Mouse (Mus musculus) lung, embryonic 15.5 days (tissue): ENCODE data around the gene Tmem143. TPM values are rescaled to one million over a fixed set of nuclear protein-coding genes. Genes with fewer than 3 reads are reported as not detected.
A peak's percentile ranks its signal among the peaks of the same experiment; 100 is the strongest.

Experiments used
- ATAC-seq: fragments of 200-750 bp; cut with Nextera tagmentation; 2 replicates; pipeline ENCODE4 v1.8.0; 2017; ENCODE audit warnings: moderate number of reproducible peaks, borderline replicate concordance; ENCODE audit not compliant: low FRiP score, low TSS enrichment; ENCODE audit errors: extremely low read depth
- H3K27ac ChIP-seq: fragments of 300-500 bp; sonication (generic); 2 replicates; pipeline ENCODE4 v1.5.1; 2015; ENCODE audit warnings: moderate library complexity, mild to moderate bottlenecking, inconsistent platforms
- H3K27me3 ChIP-seq: fragments of 300-500 bp; sonication (generic); 2 replicates; pipeline ENCODE4 v1.6.1; 2015; ENCODE audit warnings: inconsistent platforms
- H3K36me3 ChIP-seq: fragments of 300-500 bp; sonication (generic); 2 replicates; pipeline ENCODE4 v1.6.1; 2015; ENCODE audit warnings: inconsistent platforms
- H3K4me1 ChIP-seq: fragments of 300-500 bp; sonication (generic); 2 replicates; pipeline ENCODE4 v1.6.1; 2015; ENCODE audit warnings: inconsistent platforms
- H3K4me2 ChIP-seq: fragments of 300-500 bp; sonication (generic); 2 replicates; pipeline ENCODE4 v1.6.1; 2015; ENCODE audit warnings: inconsistent platforms, mild to moderate bottlenecking, moderate library complexity
- H3K4me3 ChIP-seq: fragments of 300-500 bp; sonication (generic); 2 replicates; pipeline ENCODE4 v1.5.1; 2015; ENCODE audit warnings: mild to moderate bottlenecking, inconsistent platforms
- H3K9ac ChIP-seq: fragments of 300-500 bp; sonication (generic); 2 replicates; pipeline ENCODE4 v1.6.1; 2015; ENCODE audit warnings: inconsistent platforms
- H3K9me3 ChIP-seq: fragments of 300-500 bp; sonication (generic); 2 replicates; pipeline ENCODE4 v1.6.1; 2016; ENCODE audit warnings: inconsistent platforms
- WGBS: fragments of 180-500 bp; shearing (Covaris S2); methylation state at CpG from one replicate; pipeline ENCODE4 v1.1.7; 2015; 5-methylcytosine and 5-hydroxymethylcytosine counted together
- polyA plus RNA-seq: library from polyadenylated mRNA; unstranded; fragments of >200 nt; fragmentation: Nextera tagmentation; extraction: Ambion mirVana; gene quantifications from 2 replicates; pipeline ENCODE4 v1.2.1, GENCODE M21; 2015

Gene Tmem143
- polyA plus RNA-seq, 1 experiment from 2014 or later: 5.5 TPM

DNA sequence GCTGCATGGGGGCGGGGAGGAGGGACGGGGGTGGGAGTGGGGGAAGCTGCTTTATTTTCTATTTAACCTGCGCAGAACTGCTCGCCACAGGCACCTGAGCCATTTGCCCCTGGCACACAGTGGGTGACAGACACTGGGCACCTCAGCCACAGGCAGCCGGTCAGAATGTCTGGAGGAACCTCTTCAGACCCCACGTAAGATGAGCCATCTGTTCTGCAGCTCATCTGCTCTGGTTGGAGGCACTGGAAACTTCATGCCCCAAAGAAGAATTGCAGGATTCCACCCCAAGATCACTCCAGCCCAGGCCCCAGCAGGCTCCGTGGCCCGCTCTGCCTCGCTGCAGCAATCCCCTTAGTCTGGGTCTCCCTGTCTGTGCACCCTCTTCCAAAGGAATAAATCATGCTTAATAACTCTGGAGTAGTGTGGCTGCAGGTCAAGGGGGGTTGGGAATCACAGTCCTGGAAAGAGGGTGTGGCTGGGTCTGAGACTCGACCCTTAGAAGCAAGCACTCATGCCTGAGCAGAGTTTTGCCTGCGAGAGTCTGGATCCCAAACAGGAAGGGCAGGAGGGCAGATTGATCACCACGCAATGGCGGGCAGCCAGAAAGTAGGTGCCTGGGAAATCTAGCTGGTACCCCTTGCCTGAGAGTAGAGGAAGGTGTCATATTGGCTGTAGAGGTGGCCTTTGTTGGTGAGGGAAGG lies 20.4 kb downstream of the Tmem143 start:
- Histone ChIP-seq H3K36me3 (0 out of 2 replicates have a peak, but pooled peaks cover 3% of the 10 kb centered on the region), H3K9me3 (no peaks in the 10 kb centered on the region), H3K27ac (peak overlapping the region; percentile 86), H3K4me1 (peaks cover 49% of the 10 kb centered on the region), H3K4me2 (peak overlapping the region; percentile 56), H3K4me3 (peak overlapping the region; percentile 31), H3K9ac (peak overlapping the region; percentile 35), H3K27me3 (no peaks in the 10 kb centered on the region)
- WGBS: 10% methylated on average over 13 of the region's 13 CpGs
- ATAC-seq: peak; percentile 2; the same call in 1 of the 2 replicates

DNA sequence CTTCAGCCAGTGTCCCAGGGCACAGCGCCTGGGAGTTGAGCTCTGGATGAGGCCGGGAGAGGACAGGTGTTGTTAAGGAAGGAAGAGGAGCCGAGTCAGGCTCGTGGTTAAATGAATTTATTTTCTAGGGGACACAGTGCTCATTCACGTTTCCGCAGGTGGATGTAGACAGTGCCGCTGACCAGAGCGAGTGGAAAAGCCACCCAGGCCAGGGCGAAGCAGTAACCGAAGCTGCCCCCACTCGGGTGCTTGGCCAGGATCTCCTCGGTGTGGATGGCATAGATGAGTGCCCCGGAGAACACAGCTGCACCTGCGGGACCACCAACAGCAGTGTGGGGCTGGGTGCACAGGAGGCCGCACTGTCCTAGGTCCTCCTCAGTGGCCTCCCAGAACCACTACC lies 21.2 kb downstream of the Tmem143 start:
- H3K4me2 ChIP-seq: peak overlapping the region; percentile 56
- no peak for ATAC-seq
- peak overlapping the region; percentile 35; the same call in 1 of the 2 replicates for H3K9ac ChIP-seq
- H3K27me3 ChIP-seq: no peaks in the 10 kb centered on the region
- WGBS: 82% methylated on average over 15 of the region's 15 CpGs
- no peak overlapping the region for H3K4me3 ChIP-seq
- H3K4me1 ChIP-seq: peaks cover 56% of the 10 kb centered on the region
- 0 out of 2 replicates have a peak, but pooled peaks cover 3% of the 10 kb centered on the region for H3K36me3 ChIP-seq
- peak overlapping the region; percentile 86 for H3K27ac ChIP-seq
- H3K9me3 ChIP-seq: no peaks in the 10 kb centered on the region

DNA sequence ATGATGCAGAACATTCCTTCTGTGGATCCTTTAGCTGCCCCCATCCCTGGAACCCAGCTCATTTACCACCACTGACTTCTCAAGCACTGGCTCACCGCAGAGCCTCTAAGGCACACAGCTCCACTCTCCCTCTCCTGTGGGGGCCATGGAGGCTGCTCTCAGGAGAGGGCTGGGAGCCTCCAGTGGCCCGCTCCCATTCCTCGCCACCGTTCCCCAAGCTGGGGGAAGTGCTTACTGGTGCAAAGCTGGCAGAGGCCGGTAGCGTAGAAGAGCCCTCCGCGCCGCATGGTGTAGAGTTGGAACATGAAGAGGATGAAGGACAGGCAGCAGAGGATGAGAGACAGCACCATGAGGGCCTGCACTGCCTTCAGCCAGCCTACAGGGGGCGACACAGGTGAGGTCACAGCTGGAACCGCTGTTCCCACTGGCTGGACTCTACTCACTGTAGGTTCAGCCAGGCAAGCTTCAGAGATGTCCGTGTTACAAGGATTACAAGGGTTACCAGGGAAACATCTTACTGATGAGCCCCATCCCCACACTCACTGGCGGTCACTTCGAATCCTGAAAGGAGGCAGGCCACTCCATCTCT lies 22.4 kb downstream of the Tmem143 start:
- Histone ChIP-seq H3K9me3 (no peaks in the 10 kb centered on the region), H3K27me3 (no peaks in the 10 kb centered on the region), H3K9ac (no peak overlapping the region), H3K4me1 (peaks cover 61% of the 10 kb centered on the region), H3K4me2 (peak overlapping the region; percentile 65), H3K27ac (no peak overlapping the region), H3K36me3 (0 out of 2 replicates have a peak, but pooled peaks cover 3% of the 10 kb centered on the region), H3K4me3 (0 out of 2 replicates have a peak overlapping the region, but pooled peaks have one; percentile 48)
- ATAC-seq: no peak
- 66% methylated on average over 14 of the region's 14 CpGs for WGBS

DNA sequence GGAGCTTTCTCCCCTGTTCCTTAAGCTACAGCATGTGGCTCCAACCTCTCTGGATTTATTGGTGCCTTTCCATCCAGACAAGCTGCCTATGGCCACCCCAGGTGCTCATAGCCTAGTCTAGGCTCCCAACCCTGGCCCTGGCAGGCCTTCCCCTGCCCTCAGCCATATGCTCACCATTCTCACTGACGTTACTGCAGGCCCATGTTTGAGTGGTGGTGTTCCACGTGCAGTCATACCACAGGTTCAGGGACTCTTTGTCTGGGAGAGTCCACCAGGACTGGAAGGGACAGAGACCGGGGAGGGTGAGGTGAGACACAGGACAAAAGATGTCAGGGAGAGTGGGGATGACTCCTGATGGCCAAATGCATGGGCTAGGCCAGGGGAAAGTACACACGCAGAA lies 23.0 kb downstream of the Tmem143 start:
- 67% methylated on average over 4 of the region's 4 CpGs for WGBS
- Histone ChIP-seq H3K9ac (peak overlapping the region; percentile 58), H3K4me3 (peak overlapping the region; percentile 48), H3K4me1 (peaks cover 66% of the 10 kb centered on the region), H3K4me2 (peak overlapping the region; percentile 65), H3K36me3 (0 out of 2 replicates have a peak, but pooled peaks cover 3% of the 10 kb centered on the region), H3K27me3 (no peaks in the 10 kb centered on the region), H3K9me3 (no peaks in the 10 kb centered on the region), H3K27ac (0 out of 2 replicates have a peak overlapping the region, but pooled peaks have one; percentile 96)
- ATAC-seq: no peak

DNA sequence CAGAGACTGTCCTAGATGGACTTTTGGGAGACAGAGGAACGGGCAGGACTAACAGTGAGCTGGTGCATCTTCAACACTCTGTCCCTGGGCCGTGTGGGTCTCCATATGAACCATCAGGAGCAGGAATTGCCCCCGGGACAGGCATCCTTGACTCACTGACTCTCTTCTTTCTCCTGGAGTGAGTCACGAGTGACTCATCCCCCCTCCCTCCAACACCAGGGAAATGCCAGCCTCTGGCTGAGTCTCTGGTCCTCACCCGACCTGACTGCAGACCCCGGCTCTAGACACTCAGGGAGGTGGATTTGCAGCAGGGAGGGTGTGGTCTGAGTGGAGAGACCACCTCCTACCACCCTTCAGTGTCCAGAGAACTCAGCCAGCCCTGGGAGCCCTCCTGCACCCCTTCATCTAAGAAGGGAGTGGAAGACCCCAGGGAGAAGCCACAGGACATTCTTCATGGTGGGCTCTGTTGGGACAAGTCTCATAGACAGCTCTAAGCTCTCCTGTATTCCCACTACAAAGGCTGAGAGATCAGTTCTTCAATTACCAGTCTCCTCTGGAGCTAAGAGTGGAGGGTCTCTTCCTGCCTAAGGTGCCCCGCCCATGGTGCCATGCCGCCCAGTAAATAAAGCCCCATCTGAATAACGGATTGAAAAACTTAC lies 24.0 kb downstream of the Tmem143 start:
- ATAC-seq: no peak
- peaks cover 66% of the 10 kb centered on the region for H3K4me1 ChIP-seq
- peak overlapping the region; percentile 96 for H3K27ac ChIP-seq

DNA sequence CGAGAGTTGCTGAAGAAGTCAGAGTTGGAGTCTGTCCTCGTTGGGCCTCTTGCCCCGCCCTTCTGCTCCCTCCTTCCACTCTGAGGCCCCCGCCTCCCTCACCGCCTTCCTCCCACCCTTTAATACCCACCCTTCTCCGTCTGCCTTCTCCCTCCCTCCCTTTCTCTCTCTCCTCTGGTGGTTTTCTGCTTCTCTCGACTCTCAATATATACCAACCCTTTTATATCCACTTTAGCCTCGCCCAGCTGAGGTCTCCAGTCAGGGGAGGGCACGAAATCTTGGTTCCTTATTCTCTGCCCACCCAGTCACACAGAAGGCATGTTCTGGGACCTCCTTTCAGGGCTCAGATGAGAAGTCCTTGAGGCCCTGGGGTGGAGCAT lies 24.5 kb downstream of the Tmem143 start, which contains the start of gene Emp3:
TSS of gene Emp3 (minus strand) at position 163 of the 380 bp plus-strand sequence.
- Histone ChIP-seq H3K36me3 (0 out of 2 replicates have a peak, but pooled peaks cover 3% of the 10 kb centered on the region), H3K4me3 (peak within 1 kb of the TSS; percentile 48), H3K9ac (peak within 1 kb of the TSS; percentile 58), H3K4me1 (peaks cover 61% of the 10 kb centered on the region), H3K27ac (peak within 1 kb of the TSS; percentile 96), H3K27me3 (no peaks in the 10 kb centered on the region), H3K4me2 (peak within 1 kb of the TSS; percentile 65), H3K9me3 (no peaks in the 10 kb centered on the region)
- ATAC-seq: no peak
- WGBS: 9% methylated on average over 9 of the region's 9 CpGs

More for the DNA sequence above, 24.0 kb downstream of the Tmem143 start:
- H3K27me3 ChIP-seq: no peaks in the 10 kb centered on the region
- H3K36me3 ChIP-seq: 0 out of 2 replicates have a peak, but pooled peaks cover 3% of the 10 kb centered on the region
- H3K9ac ChIP-seq: peak overlapping the region; percentile 58
- H3K9me3 ChIP-seq: no peaks in the 10 kb centered on the region
- H3K4me2 ChIP-seq: peak overlapping the region; percentile 65
- WGBS: 19% methylated on average over 9 of the region's 9 CpGs
- H3K4me3 ChIP-seq: peak overlapping the region; percentile 48

DNA sequence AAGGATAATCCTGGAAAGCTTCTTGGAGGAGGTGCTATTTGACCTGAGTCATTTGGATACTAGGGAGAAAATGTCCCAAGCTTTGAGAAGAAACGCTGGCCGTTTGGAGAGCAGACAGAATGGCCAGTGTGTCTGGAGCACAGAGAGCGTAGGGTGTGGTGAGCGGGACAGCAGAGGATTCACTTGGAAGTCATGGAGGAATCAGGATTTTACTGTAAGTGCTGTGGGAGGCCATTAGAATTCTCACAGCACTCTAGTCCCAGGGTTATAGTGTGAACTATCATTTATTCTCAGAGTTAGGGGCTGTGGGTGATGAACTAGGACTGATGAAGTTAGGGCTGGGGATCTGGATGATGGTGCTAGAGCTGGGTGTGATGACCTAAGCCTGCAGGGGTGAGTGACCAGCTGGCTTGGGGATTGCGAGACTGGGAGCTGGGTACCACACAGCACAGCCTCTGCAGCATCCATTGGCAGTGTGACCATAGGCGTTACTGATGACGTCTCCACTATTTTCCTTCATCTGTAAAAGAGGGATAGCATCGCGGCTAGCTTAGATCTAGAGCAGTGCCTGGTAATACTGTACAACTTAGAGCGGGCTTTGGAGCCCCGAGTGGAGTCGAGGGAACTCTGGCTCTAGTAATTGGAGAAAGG lies 25.3 kb downstream of the Tmem143 start:
- WGBS: 75% methylated on average over 12 of the region's 12 CpGs
- ATAC-seq: no peak
- no peaks in the 10 kb centered on the region for H3K27me3 ChIP-seq
- peak overlapping the region; percentile 96 for H3K27ac ChIP-seq
- H3K4me2 ChIP-seq: peak overlapping the region; percentile 65
- H3K4me3 ChIP-seq: no peak overlapping the region
- H3K9me3 ChIP-seq: no peaks in the 10 kb centered on the region
- 0 out of 2 replicates have a peak, but pooled peaks cover 3% of the 10 kb centered on the region for H3K36me3 ChIP-seq
- H3K4me1 ChIP-seq: peaks cover 54% of the 10 kb centered on the region
- no peak overlapping the region for H3K9ac ChIP-seq

DNA sequence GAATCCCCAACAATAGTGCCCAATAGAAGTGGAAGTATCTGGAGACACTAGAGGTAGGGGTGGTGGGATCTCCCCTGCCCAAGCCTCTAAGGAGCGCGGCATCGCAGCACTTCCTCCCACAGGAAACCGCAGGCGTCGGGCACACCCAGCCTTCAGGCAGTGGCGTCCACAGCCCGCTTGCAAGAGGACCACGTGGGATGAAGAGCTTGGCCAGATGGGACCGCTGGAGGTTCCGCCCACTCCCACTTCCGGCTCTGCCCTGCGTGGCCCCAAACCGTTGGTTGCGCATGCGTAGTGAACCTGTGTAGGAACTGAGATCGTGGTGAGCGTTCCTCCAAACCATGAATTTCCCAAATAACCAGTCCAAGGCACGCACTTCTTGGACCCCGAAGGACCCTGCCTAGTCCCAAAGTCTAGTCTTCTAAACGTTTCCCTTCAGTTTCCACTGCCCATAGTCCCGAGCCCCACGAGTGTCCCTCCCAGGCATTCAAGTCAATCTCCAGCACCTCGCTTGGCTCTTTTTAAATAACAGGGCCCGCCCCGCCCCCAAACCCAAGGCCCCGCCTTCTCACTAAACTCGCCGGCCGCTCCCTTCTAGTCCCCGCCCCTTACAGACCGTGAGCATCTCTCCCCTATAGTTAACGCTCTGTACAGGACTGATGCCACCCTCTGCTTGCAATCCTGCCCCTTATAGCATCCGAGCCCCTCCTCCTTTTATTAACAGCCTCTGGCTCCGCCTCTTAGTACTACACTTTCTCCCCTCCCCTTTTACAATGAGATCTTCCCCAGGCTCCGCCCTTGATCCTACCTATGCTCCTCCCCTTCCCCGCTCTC lies 26.4 kb downstream of the Tmem143 start:
- Histone ChIP-seq H3K27ac (peak overlapping the region; percentile 96), H3K4me1 (peaks cover 44% of the 10 kb centered on the region), H3K9me3 (no peaks in the 10 kb centered on the region), H3K9ac (peak overlapping the region; percentile 25; the same call in 1 of the 2 replicates), H3K4me3 (peak overlapping the region; percentile 46), H3K4me2 (peak overlapping the region; percentile 65), H3K36me3 (0 out of 2 replicates have a peak, but pooled peaks cover 3% of the 10 kb centered on the region), H3K27me3 (peaks cover 3% of the 10 kb centered on the region; the same call in 1 of the 2 replicates)
- under 1% methylated on average over 37 of the region's 37 CpGs for WGBS
- peak; percentile 91 for ATAC-seq

DNA sequence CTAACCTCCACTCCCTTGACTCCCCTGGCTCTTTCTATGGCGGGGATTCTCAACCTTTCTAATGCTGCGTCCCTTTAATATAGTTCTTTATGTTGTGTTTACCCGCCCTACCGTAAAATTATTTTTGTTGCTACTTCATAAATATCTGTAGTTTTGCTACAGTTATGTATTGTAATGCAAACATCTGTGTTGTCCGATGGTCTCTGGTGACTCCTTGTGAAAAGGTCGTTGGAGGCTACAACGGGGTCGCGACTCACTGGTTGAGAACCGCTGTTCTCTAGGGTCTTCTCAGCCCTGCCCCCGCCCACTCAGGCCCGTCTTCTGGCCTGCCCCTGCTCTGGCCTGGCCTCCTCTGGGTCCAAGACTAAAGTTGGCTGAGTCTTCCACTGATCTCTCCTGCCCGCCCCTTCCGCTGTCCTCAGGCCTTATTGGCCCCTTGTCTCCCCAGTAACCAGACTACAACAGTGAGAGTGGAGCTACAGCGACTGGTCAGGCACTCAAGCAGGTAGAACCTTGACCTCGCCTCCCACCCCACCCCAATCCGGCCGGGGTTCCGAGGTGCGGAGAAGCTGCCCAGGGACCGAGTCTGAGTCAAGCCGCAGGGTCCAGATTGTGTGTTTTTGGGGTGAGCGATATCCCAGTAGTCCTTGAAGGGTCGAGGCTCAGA lies 27.2 kb downstream of the Tmem143 start, which contains the start of gene Ccdc114:
TSS of gene Ccdc114 (plus strand) at position 311 of the 667 bp plus-strand sequence.
- WGBS: 9% methylated on average over 24 of the region's 24 CpGs
- H3K4me3 ChIP-seq: peak within 1 kb of the TSS; percentile 46
- H3K4me2 ChIP-seq: peak within 1 kb of the TSS; percentile 65
- H3K27me3 ChIP-seq: peaks cover 6% of the 10 kb centered on the region; the same call in 1 of the 2 replicates
- H3K4me1 ChIP-seq: peaks cover 42% of the 10 kb centered on the region
- ATAC-seq: peak; percentile 64
- no peaks in the 10 kb centered on the region for H3K9me3 ChIP-seq
- H3K36me3 ChIP-seq: 0 out of 2 replicates have a peak, but pooled peaks cover 2% of the 10 kb centered on the region
- peak within 1 kb of the TSS; percentile 96 for H3K27ac ChIP-seq
- peak within 1 kb of the TSS; percentile 25; the same call in 1 of the 2 replicates for H3K9ac ChIP-seq

DNA sequence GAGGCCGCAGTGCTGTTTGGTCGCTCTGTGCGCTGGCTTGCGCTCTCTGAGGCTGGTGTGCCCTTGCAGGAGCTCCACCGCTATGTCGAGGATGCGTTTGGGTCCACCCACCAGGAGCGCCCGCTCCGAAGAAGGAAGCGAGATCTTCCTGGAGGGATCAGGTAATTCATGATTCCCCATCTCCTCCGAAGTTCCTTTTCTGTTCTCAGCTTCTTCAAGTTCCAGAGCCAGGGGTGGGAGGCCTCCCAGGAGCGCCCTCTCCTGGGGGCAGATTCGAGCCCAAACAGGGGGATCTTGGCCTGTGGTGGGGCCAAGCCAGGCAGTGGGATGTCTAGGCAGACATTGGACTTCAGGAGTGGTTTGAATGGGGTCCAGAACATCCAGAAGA lies 27.7 kb downstream of the Tmem143 start:
- no peaks in the 10 kb centered on the region for H3K36me3 ChIP-seq
- peak overlapping the region; percentile 46 for H3K4me3 ChIP-seq
- 22% methylated on average over 14 of the region's 14 CpGs for WGBS
- peak overlapping the region; percentile 65 for H3K4me2 ChIP-seq
- H3K9ac ChIP-seq: peak overlapping the region; percentile 21; the same call in 1 of the 2 replicates
- H3K9me3 ChIP-seq: no peaks in the 10 kb centered on the region
- H3K4me1 ChIP-seq: peaks cover 37% of the 10 kb centered on the region
- peaks cover 11% of the 10 kb centered on the region; the same call in 1 of the 2 replicates for H3K27me3 ChIP-seq
- H3K27ac ChIP-seq: peak overlapping the region; percentile 96; the same call in 1 of the 2 replicates
- no peak for ATAC-seq
